Mouse (Mus musculus) lung, embryonic 15.5 days (tissue): ENCODE results near the gene Atp6v1g2. TPM values are rescaled to one million over a fixed set of nuclear protein-coding genes. Genes with fewer than 3 reads are reported as not detected.

Experiments used
- ATAC-seq: fragments of 200-750 bp; cut with Nextera tagmentation; 2 replicates; pipeline ENCODE4 v1.8.0; 2017; ENCODE audit warnings: moderate number of reproducible peaks, borderline replicate concordance; ENCODE audit not compliant: low FRiP score, low TSS enrichment; ENCODE audit errors: extremely low read depth
- H3K27ac ChIP-seq: fragments of 300-500 bp; sonication (generic); 2 replicates; pipeline ENCODE4 v1.5.1; 2015; ENCODE audit warnings: moderate library complexity, mild to moderate bottlenecking, inconsistent platforms
- H3K27me3 ChIP-seq: fragments of 300-500 bp; sonication (generic); 2 replicates; pipeline ENCODE4 v1.6.1; 2015; ENCODE audit warnings: inconsistent platforms
- H3K36me3 ChIP-seq: fragments of 300-500 bp; sonication (generic); 2 replicates; pipeline ENCODE4 v1.6.1; 2015; ENCODE audit warnings: inconsistent platforms
- H3K4me1 ChIP-seq: fragments of 300-500 bp; sonication (generic); 2 replicates; pipeline ENCODE4 v1.6.1; 2015; ENCODE audit warnings: inconsistent platforms
- H3K4me2 ChIP-seq: fragments of 300-500 bp; sonication (generic); 2 replicates; pipeline ENCODE4 v1.6.1; 2015; ENCODE audit warnings: inconsistent platforms, mild to moderate bottlenecking, moderate library complexity
- H3K4me3 ChIP-seq: fragments of 300-500 bp; sonication (generic); 2 replicates; pipeline ENCODE4 v1.5.1; 2015; ENCODE audit warnings: mild to moderate bottlenecking, inconsistent platforms
- H3K9ac ChIP-seq: fragments of 300-500 bp; sonication (generic); 2 replicates; pipeline ENCODE4 v1.6.1; 2015; ENCODE audit warnings: inconsistent platforms
- H3K9me3 ChIP-seq: fragments of 300-500 bp; sonication (generic); 2 replicates; pipeline ENCODE4 v1.6.1; 2016; ENCODE audit warnings: inconsistent platforms
- microRNA-seq: library from miRNA; unstranded; fragments of <30 nt; microRNA quantifications from one replicate; pipeline ENCODE4, GENCODE M21; 2016
- polyA plus RNA-seq: library from polyadenylated mRNA; unstranded; fragments of >200 nt; fragmentation: Nextera tagmentation; extraction: Ambion mirVana; gene quantifications from 2 replicates; pipeline ENCODE4 v1.2.1, GENCODE M21; 2015

The Atp6v1g2 gene
- polyA plus RNA-seq, 1 experiment from 2014 or later: 4.3 TPM

DNA sequence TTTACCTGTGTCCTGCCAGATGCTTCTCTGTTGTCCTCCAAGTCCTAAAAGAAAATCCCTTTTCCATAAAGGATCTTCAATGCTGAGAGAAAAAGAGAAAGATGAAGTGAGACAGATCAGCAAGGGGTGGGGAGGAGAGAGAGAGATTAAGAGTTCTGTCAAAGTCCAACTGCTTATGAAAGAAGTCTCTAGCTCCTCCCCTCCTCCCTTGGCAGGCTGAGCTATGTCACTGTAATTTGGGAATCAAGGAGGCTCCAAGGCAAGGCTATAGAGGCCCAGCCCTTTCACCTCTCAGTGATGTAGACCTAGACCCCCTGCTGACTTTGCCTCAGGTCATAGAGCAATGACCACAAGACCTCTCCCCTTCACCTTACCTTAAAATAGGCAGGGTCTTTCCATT lies 52.0 kb downstream of the Atp6v1g2 start:
- Histone ChIP-seq H3K36me3 (no peaks in the 10 kb centered on the region), H3K27ac (no peak overlapping the region), H3K9me3 (no peaks in the 10 kb centered on the region), H3K9ac (no peak overlapping the region), H3K4me3 (no peak overlapping the region), H3K4me2 (no peak overlapping the region), H3K4me1 (no peaks in the 10 kb centered on the region), H3K27me3 (no peaks in the 10 kb centered on the region)
- no peak for ATAC-seq

Small RNA genes lying within 50 kb of the gene (microRNA-seq; reads per million reads assigned to microRNA genes)
- gene Mir6973a (not detected), gene Mir6974 (not detected), gene Mir6975 (1.1 reads per million), gene Mir8094 (not detected)

Other genes with a start within 250 kb of the Atp6v1g2 start
- gene Vars, start 232.7 kb upstream of the Atp6v1g2 start, polyA plus RNA-seq: 128 and 129 TPM in 2 replicates
- 0.14 and 0.25 TPM in 2 replicates for gene Vwa7, start 217.1 kb upstream of the Atp6v1g2 start, polyA plus RNA-seq
- 7.2 and 7.7 TPM in 2 replicates for gene Sapcd1, start 205.6 kb upstream of the Atp6v1g2 start, polyA plus RNA-seq
- 4.4 TPM in 2 replicates for gene Msh5, start 186.9 kb upstream of the Atp6v1g2 start, polyA plus RNA-seq
- 283 and 300 TPM in 2 replicates for gene Clic1, start 183.7 kb upstream of the Atp6v1g2 start, polyA plus RNA-seq
- 330 and 333 TPM in 2 replicates for gene Ddah2, start 174.6 kb upstream of the Atp6v1g2 start, polyA plus RNA-seq
- gene Ly6g6c, start 168.3 kb upstream of the Atp6v1g2 start, polyA plus RNA-seq: 0.36 and 0.39 TPM in 2 replicates
- gene Mpig6b, start 167.5 kb upstream of the Atp6v1g2 start, polyA plus RNA-seq: 0.67 and 0.93 TPM in 2 replicates
- 0.96 and 1.2 TPM in 2 replicates for gene Ly6g6e, start 156.8 kb upstream of the Atp6v1g2 start, polyA plus RNA-seq
- 5.2 and 6.7 TPM in 2 replicates for gene Ly6g6d, start 155.6 kb upstream of the Atp6v1g2 start, polyA plus RNA-seq
- gene Ly6g6f, start 148.1 kb upstream of the Atp6v1g2 start, polyA plus RNA-seq: 0.23 and 0.51 TPM in 2 replicates
- 94.8 and 95.6 TPM in 2 replicates for gene Abhd16a, start 144.4 kb upstream of the Atp6v1g2 start, polyA plus RNA-seq
- gene Ly6g5c, start 125.4 kb upstream of the Atp6v1g2 start, polyA plus RNA-seq: not detected in 2 replicates
- gene Ly6g5b, start 118.2 kb upstream of the Atp6v1g2 start, polyA plus RNA-seq: 0.79 and 0.95 TPM in 2 replicates
- 17.7 and 18.0 TPM in 2 replicates for gene Gpank1, start 112.2 kb upstream of the Atp6v1g2 start, polyA plus RNA-seq
- 265 TPM in 2 replicates for gene Csnk2b, start 111.6 kb upstream of the Atp6v1g2 start, polyA plus RNA-seq
- gene D17H6S53E, start 107.3 kb upstream of the Atp6v1g2 start, polyA plus RNA-seq: 9.6 and 9.7 TPM in 2 replicates
- 1.0 and 3.9 TPM in 2 replicates for gene Apom, start 101.6 kb upstream of the Atp6v1g2 start, polyA plus RNA-seq
- 48.6 and 51.2 TPM in 2 replicates for gene Bag6, start 98.5 kb upstream of the Atp6v1g2 start, polyA plus RNA-seq
- 169 and 179 TPM in 2 replicates for gene Prrc2a, start 68.8 kb upstream of the Atp6v1g2 start, polyA plus RNA-seq
- 6.9 and 9.0 TPM in 2 replicates for gene Aif1, start 57.6 kb upstream of the Atp6v1g2 start, polyA plus RNA-seq
- 12.1 and 13.0 TPM in 2 replicates for gene Lst1, start 45.2 kb upstream of the Atp6v1g2 start, polyA plus RNA-seq
- gene Ltb, start 39.2 kb upstream of the Atp6v1g2 start, polyA plus RNA-seq: 0.65 and 2.2 TPM in 2 replicates
- gene Tnf, start 31.7 kb upstream of the Atp6v1g2 start, polyA plus RNA-seq: 0.16 TPM in 1 of 2 replicates, not detected in the other
- gene Lta, start 28.3 kb upstream of the Atp6v1g2 start, polyA plus RNA-seq: 0.11 and 0.21 TPM in 2 replicates
- gene Gm16181, start 12.8 kb upstream of the Atp6v1g2 start, polyA plus RNA-seq: 0.70 and 0.75 TPM in 2 replicates
- 13.2 and 13.4 TPM in 2 replicates for gene Nfkbil1, start 2.1 kb downstream of the Atp6v1g2 start, polyA plus RNA-seq
- 512 and 523 TPM in 2 replicates for gene Ddx39b, start 8.1 kb downstream of the Atp6v1g2 start, polyA plus RNA-seq
- gene H2-D1, start 29.1 kb downstream of the Atp6v1g2 start, polyA plus RNA-seq: 114 and 138 TPM in 2 replicates
- gene H2-Q1, start 86.7 kb downstream of the Atp6v1g2 start, polyA plus RNA-seq: 0.20 and 0.24 TPM in 2 replicates
- gene H2-Q2, start 108.6 kb downstream of the Atp6v1g2 start, polyA plus RNA-seq: 6.6 and 7.1 TPM in 2 replicates
- gene H2-Q4, start 146.0 kb downstream of the Atp6v1g2 start, polyA plus RNA-seq: 6.3 and 7.6 TPM in 2 replicates
- 0.76 and 1.1 TPM in 2 replicates for gene H2-Q6, start 191.2 kb downstream of the Atp6v1g2 start, polyA plus RNA-seq
- 6.9 and 8.3 TPM in 2 replicates for gene H2-Q7, start 205.5 kb downstream of the Atp6v1g2 start, polyA plus RNA-seq
- gene H2-Q10, start 236.4 kb downstream of the Atp6v1g2 start, polyA plus RNA-seq: 0.64 and 1.7 TPM in 2 replicates